Comparison of ENCODE assay signal across 11 mouse cellular contexts in the genomic region with DNA sequence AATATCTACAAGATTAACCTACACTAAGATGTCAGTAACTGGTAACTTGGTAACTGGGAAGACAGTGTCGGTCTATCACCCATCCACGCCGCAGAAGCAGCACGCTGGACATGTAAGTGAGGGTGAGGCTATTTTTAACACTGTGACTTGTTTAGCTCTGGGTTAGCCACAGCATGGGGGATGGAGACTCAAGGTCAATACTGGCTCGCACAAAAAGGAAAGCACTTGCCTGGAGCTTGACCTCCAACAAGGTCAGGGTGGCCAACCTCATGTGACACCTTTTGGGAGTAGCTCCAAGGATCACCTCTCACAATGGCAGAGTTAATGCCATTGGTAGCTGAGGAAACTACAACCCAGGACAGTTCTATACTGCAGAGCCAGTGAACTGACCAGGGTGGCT. TPM values are rescaled to one million over a fixed set of nuclear protein-coding genes. Genes with fewer than 3 reads are reported as not detected.
DNase-seq lines count a peak whose midpoint lies in the region; ATAC-seq and TF ChIP-seq lines count a peak whose summit lies in the region.
"Had no signal": no experiment of that assay in that cellular context is flagged by ENCODE, and none has a peak within 500 bp of the region (broad histone marks: within the 10 kb centered on the region; RNA-seq: fewer than 3 reads in every experiment).

No protein-coding gene starts in this region.

- H3K4me3 ChIP-seq in liver, postnatal 0 days (ENCODE audit: low read depth, low read length): no peak overlapping the region
- H3K4me3 ChIP-seq in liver, embryonic 12.5 days: no peak overlapping the region
- H3K4me3 ChIP-seq in heart, embryonic 12.5 days: no peak overlapping the region
- no peak overlapping the region for H3K4me3 ChIP-seq in hindbrain, embryonic 11.5 days (ENCODE audit: low read depth, low read length)
- H3K4me3 ChIP-seq: liver, embryonic 15.5 days; midbrain, embryonic 10.5 days had no signal

- ATAC-seq in liver, postnatal 0 days: peak; percentile 23; the same call in 1 of the 2 replicates
- no peak for ATAC-seq in liver, embryonic 12.5 days
- ATAC-seq in heart, embryonic 12.5 days (ENCODE audit: insufficient number of reproducible peaks, low FRiP score): no peak
- no peak for ATAC-seq in hindbrain, embryonic 11.5 days (ENCODE audit: low FRiP score)

- no peak overlapping the region for H3K9ac ChIP-seq in liver, postnatal 0 days (replicated peaks)
- no peak overlapping the region for H3K9ac ChIP-seq in liver, embryonic 12.5 days
- H3K9ac ChIP-seq in heart, embryonic 12.5 days: no peak overlapping the region
- H3K9ac ChIP-seq in hindbrain, embryonic 11.5 days (ENCODE audit: low read depth, low read length): no peak overlapping the region
- H3K9ac ChIP-seq: liver, embryonic 15.5 days had no signal

- no peaks in the 10 kb centered on the region for H3K4me1 ChIP-seq in liver, postnatal 0 days (ENCODE audit: insufficient read depth)
- peaks cover 7% of the 10 kb centered on the region; the same call in 1 of the 2 replicates for H3K4me1 ChIP-seq in liver, embryonic 12.5 days
- peaks cover 92% of the 10 kb centered on the region for H3K4me1 ChIP-seq in heart, embryonic 12.5 days (replicated peaks)
- no peaks in the 10 kb centered on the region; the same call in 1 of the 2 replicates for H3K4me1 ChIP-seq in hindbrain, embryonic 11.5 days (replicated peaks; ENCODE audit: control insufficient read depth, insufficient read depth, low read length)

- no peaks in the 10 kb centered on the region for H3K36me3 ChIP-seq in liver, postnatal 0 days (replicated peaks; ENCODE audit: insufficient read depth, low read length)
- no peaks in the 10 kb centered on the region for H3K36me3 ChIP-seq in liver, embryonic 12.5 days
- H3K36me3 ChIP-seq in heart, embryonic 12.5 days: no peaks in the 10 kb centered on the region
- H3K36me3 ChIP-seq in hindbrain, embryonic 11.5 days (ENCODE audit: control insufficient read depth, insufficient read depth, low read length): no peaks in the 10 kb centered on the region
- H3K36me3 ChIP-seq: liver, embryonic 15.5 days; midbrain, embryonic 10.5 days had no signal

- H3K27ac ChIP-seq in liver, postnatal 0 days (ENCODE audit: low read depth): no peak overlapping the region
- no peak overlapping the region for H3K27ac ChIP-seq in liver, embryonic 12.5 days
- peak overlapping the region; percentile 89 for H3K27ac ChIP-seq in heart, embryonic 12.5 days (ENCODE audit: poor library complexity, severe bottlenecking)
- no peak overlapping the region for H3K27ac ChIP-seq in hindbrain, embryonic 11.5 days (ENCODE audit: low read depth, low read length)
- H3K27ac ChIP-seq: liver, embryonic 15.5 days had no signal

- TF ChIP-seq CTCF in liver, postnatal 0 days (IDR thresholded peaks at IDR 0.05; ENCODE audit: low read depth): no peak

- TF ChIP-seq EP300 in liver, postnatal 0 days (IDR thresholded peaks at IDR 0.05; ENCODE audit: low read depth): no peak

- WGBS in liver, postnatal 0 days (ENCODE audit: insufficient replicate concordance): 60% methylated on average over 5 of the region's 5 CpGs
- 59% methylated on average over 5 of the region's 5 CpGs for WGBS in liver, embryonic 12.5 days (ENCODE audit: insufficient replicate concordance)
- 41% methylated on average over 5 of the region's 5 CpGs for WGBS in heart, embryonic 12.5 days
- WGBS in hindbrain, embryonic 11.5 days: 91% methylated on average over 5 of the region's 5 CpGs

- DNase-seq in cerebellum, adult 9-11 months: peak; percentile 37
- no peak for DNase-seq in cerebellum, postnatal 4 days (ENCODE audit: low spot score in 2 of 2)
- no peak for DNase-seq in liver, postnatal 0 days
- peak; percentile 66 to 74 for DNase-seq in kidney, postnatal 36 days
- no peak for DNase-seq in frontal cortex, adult 2 months (ENCODE audit: extremely low spot score in 1 of 2, low spot score in 1 of 2)
- no peak for DNase-seq in hindbrain, embryonic 11.5 days (ENCODE audit: low spot score)
- DNase-seq: adrenal gland, postnatal 14 days had no signal

- H3K9me3 ChIP-seq in liver, postnatal 0 days (ENCODE audit: low read length): no peaks in the 10 kb centered on the region
- H3K9me3 ChIP-seq in liver, embryonic 12.5 days (replicated peaks): no peaks in the 10 kb centered on the region
- H3K9me3 ChIP-seq in heart, embryonic 12.5 days (replicated peaks): no peaks in the 10 kb centered on the region
- no peaks in the 10 kb centered on the region for H3K9me3 ChIP-seq in hindbrain, embryonic 11.5 days (ENCODE audit: control insufficient read depth, low read length)
- H3K9me3 ChIP-seq: liver, embryonic 15.5 days; midbrain, embryonic 10.5 days had no signal

- H3K27me3 ChIP-seq in liver, postnatal 0 days (ENCODE audit: insufficient read depth, low read length): no peaks in the 10 kb centered on the region
- H3K27me3 ChIP-seq in liver, embryonic 12.5 days (replicated peaks): no peaks in the 10 kb centered on the region
- no peaks in the 10 kb centered on the region for H3K27me3 ChIP-seq in heart, embryonic 12.5 days (replicated peaks)
- H3K27me3 ChIP-seq in hindbrain, embryonic 11.5 days (ENCODE audit: control insufficient read depth, insufficient read depth, low read length): no peaks in the 10 kb centered on the region
- H3K27me3 ChIP-seq: liver, embryonic 15.5 days had no signal

- no peak overlapping the region for H3K4me2 ChIP-seq in liver, postnatal 0 days (ENCODE audit: low read depth, low read length)
- no peak overlapping the region for H3K4me2 ChIP-seq in liver, embryonic 12.5 days
- H3K4me2 ChIP-seq in heart, embryonic 12.5 days: no peak overlapping the region
- H3K4me2 ChIP-seq in hindbrain, embryonic 11.5 days (replicated peaks; ENCODE audit: low read depth, low read length): no peak overlapping the region
- H3K4me2 ChIP-seq: liver, embryonic 15.5 days had no signal

RNA-seq across cellular contexts. Expression of a gene that starts 50.8 kb away (rescaled TPM):
- polyA plus RNA-seq in liver, postnatal 0 days (2015; fragmentation: Nextera tagmentation; extraction: Ambion mirVana): 17.7 and 19.6 TPM in 2 replicates
- 23.3 and 26.4 TPM in 2 replicates for polyA plus RNA-seq in liver, embryonic 12.5 days (2016; fragmentation: Nextera tagmentation; extraction: Ambion mirVana)
- polyA plus RNA-seq in heart, embryonic 12.5 days (2016; fragmentation: Nextera tagmentation; extraction: Ambion mirVana): 172 and 183 TPM in 2 replicates
- 56.9 and 60.6 TPM in 2 replicates for polyA plus RNA-seq in frontal cortex, adult 2 months (2012; rRNA removed)
- 46.2 and 48.9 TPM in 2 replicates for polyA plus RNA-seq in hindbrain, embryonic 11.5 days (2014; fragmentation: Nextera tagmentation; extraction: Ambion mirVana)

Comparison
In these comparisons a context has a peak if more than half of its experiments do, and no peak if none do; other contexts are left out.
1. DNase-seq: peak in cerebellum, adult 9-11 months (single experiment) and kidney, postnatal 36 days (2 of 2); none in cerebellum, postnatal 4 days (0 of 2), liver, postnatal 0 days (single experiment), frontal cortex, adult 2 months (0 of 2) and hindbrain, embryonic 11.5 days (single experiment).